Mouse (Mus musculus) adrenal gland, adult 2 months (tissue): ENCODE measurements around the gene Ptprt. TPM values are rescaled to one million over a fixed set of nuclear protein-coding genes. Genes with fewer than 3 reads are reported as not detected.
A peak's percentile ranks its signal among the peaks of the same experiment; 100 is the strongest.

Source experiments
- DNase-seq: peaks from one replicate; pipeline ENCODE4 v3.0.0; 2021
- long read RNA-seq: library from polyadenylated mRNA; stranded (forward); transcript quantifications from one replicate; pipeline ENCODE4 v2.0.0, GENCODE M21; 2021
- polyA plus RNA-seq: library from polyadenylated mRNA; depleted of rRNA; stranded (reverse); fragments of >200 nt; gene quantifications from 2 replicates; pipeline ENCODE4 v1.2.3, GENCODE M21; 2012; rRNA removed
- total RNA-seq, 2 experiments: library from RNA; stranded (reverse); gene quantifications; 2 replicates each; pipeline ENCODE4 v1.2.3; 2021

Ptprt gene
- total RNA-seq (under 1 TPM; 0.03 to 0.10 TPM), polyA plus RNA-seq (0.02 and 0.04 TPM in 2 replicates)
- long read RNA-seq, result 0 reads

DNA sequence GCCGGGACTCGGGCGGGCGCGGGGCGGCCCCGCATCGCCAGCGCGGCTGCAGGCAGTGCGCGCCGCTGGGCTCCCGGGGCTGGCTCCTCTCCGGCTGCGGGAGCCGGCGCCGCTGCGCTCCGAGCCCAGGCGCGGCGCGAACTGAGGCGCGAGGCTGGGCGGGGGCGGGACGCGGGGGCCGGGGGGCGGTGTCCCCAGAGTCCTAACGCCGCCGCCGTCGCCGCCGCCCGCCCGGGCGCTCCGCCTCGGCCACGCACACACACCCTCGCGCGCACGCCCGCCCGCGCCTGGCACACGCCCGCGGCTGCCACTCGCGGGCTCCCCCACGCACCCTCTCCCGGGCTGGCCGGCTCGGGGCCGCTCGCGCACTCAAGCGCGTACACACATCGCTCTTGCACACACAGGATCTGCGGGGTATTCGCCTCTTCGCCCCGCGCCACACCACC is at the start of gene Ptprt:
Ptprt (minus strand) TSS at position 207 of the 446 bp plus-strand sequence.
- peak; percentile 2 for DNase-seq

DNA sequence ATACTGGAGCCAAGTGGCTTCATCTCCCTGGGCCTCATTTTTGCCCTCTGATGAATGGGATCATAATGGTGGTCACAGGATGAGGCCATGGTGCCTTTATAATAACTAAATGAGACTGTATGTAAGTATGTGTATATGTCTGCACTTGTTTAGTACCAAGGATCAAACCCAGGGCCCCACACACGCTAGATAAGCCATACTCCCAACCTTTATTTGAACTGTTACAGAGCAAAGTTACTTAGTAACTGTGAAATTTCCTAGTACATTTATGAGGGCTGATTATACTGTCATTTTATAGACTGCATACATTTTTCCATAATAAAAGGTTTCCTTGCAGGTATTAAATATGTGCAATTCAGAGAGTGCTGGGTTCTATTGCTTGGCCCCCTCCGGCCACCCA is 49.5 kb upstream of the Ptprt start:
- DNase-seq, result no peak

DNA sequence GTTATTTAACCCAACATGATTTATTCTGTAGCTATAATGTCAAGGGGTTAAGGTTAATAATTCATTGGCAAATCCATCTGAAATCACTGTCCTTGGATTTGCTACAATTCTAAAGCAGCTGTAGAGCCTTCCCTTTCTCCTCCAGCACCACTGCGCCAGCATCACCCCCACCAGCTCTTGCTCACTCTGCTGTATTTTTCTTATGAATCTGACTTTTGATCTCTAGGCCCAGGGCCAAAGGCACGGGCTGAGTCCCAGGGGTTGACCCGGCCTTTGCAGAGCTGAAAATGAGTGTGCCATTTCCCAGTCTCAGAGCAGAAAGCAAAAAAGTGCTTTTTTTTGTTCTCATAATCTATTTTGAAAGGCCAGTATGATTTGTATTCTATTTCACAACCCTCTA is 38.7 kb upstream of the Ptprt start:
- DNase-seq, result peak; percentile 65

DNA sequence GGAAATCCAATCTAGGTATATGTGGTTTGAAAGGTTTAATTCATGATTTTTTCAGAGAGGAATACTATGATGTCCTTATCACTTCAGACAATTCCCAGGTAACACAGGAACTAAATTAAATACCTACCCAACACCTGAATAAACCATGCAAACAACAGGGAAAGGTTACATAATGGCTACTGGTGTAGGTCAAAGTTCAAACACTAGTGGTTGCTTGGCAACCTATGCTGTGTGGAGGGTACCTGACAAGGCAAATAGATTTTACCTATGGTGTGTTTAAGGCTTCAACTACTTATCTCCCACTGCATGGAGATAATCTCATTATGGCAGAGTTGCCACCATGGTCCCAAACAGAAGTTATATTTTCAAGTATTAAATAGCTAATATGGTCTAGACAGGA is 38.1 kb upstream of the Ptprt start:
- DNase-seq, result no peak

DNA sequence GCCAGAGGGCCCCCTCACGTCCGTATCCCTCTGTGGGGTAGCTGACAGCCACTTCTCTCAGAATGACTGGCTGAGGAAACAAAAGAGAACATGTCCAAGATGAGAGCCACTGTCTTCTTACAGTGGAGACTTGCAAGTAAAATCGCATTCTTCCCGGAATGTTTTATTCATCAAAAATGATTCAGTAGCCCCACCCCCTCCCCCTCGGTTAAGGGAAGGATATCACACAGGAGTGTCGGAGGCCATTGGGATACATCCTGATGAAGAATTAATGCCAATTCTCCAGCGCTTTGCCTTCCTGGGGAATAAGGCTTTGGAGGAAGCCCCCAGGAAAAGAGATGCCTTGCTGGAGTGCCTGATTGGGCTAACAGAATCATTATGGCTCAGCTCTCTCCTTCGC is 37.1 kb upstream of the Ptprt start:
- DNase-seq, result no peak

DNA sequence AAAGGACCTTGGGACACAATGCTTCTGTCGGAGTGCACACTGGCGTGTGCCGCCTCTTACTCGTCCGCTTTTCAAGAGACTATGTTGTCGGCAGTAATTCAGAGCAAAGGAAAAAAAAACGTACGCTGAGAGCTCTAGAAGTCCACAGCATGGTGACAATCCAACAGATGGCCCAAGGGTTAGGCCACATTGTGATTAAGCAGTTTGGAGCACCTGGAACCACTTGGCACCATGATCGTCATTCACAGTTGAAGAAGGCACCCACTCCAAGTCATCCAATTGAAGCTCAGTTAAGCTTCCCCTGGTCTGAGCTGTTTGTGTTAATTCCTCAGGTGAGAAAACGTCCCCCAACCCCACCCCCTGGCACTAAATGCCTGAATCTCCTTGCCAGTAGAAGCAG is 36.2 kb upstream of the Ptprt start:
- DNase-seq, result no peak

DNA sequence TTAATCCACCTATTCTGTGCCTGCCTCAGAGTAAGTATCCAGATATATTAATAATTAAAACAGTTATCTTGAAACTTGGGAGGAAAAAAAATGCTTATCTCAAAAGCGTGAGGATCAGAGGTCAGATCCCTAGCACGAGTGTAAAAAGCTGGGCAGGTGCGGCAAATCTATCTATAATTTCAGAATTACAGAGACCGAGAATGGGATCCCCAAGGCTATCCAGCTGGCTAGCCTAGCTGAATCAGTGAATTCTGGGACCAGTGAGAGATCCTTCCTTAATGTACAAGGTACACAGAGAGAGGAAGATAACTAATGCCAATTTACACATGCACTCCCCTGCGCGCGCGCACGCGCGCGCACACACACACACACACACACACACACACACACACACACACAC is 31.2 kb upstream of the Ptprt start:
- DNase-seq, result no peak

DNA sequence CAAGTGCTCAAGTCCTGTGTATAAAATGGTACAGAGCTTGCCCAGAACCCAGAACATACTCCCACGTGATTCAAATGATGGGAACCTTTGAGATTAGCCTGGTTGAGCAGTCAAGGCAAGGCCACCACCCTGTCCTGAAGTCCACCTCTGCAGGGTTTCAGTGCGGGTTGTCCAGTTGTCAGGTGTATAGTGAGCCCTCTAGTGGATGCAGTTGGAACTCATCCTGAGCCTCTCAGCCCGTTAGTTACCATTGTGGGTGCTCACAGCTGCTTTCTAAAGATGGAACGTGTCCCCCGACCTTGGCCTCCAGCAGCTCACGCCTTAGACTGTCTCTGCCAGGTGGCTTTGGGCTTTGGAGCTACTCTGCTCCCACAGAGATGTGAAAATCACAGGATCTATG is 21.7 kb upstream of the Ptprt start:
- DNase-seq, result peak; percentile 36

DNA sequence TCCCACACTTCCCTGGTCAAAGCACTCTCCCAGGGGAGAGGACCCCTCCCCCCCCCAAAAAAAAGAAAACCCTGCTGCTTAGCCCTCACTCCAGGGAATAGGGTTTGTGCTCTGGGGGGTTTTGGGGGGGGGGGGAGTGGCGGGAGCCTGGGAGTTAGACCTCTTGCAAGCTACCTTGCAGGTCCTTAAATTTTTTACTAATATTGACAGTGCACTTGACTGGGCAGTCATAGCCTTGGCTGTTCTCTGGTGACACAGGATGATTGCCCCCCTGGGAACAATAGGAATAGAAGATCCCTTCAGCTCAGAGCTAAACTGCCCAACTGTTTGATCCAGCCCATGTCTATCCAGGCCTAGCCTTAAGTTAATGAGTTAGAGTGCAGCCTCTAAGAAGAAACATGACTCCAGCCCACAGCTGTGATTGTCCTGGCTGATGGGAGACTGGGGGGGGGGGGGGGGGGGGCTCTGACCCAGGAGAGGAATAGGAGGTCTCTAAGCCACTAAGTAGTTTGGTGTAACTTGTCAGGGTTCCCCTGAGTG is 1.6 kb upstream of the Ptprt start:
- DNase-seq, result no peak

DNA sequence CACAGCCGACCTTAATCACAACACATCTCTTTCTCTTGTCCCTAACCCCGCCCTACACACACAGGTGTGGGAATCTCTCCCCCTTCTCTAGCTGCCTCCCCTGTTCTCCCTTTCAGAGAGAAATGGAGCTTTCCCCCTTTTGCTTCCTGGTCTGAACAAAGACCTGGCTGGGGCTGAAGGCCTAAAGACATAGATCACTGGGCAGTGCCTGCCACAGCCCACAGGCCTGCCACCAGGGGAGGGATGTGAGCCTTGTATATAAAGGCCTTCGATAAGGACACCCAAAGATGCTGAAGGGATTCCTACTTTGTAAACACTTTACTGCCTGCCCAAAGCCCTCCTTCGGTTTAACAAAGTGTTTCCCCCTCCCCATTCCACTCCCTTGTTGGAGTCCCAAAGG is 786 bp upstream of the Ptprt start:
- DNase-seq, result no peak

DNA sequence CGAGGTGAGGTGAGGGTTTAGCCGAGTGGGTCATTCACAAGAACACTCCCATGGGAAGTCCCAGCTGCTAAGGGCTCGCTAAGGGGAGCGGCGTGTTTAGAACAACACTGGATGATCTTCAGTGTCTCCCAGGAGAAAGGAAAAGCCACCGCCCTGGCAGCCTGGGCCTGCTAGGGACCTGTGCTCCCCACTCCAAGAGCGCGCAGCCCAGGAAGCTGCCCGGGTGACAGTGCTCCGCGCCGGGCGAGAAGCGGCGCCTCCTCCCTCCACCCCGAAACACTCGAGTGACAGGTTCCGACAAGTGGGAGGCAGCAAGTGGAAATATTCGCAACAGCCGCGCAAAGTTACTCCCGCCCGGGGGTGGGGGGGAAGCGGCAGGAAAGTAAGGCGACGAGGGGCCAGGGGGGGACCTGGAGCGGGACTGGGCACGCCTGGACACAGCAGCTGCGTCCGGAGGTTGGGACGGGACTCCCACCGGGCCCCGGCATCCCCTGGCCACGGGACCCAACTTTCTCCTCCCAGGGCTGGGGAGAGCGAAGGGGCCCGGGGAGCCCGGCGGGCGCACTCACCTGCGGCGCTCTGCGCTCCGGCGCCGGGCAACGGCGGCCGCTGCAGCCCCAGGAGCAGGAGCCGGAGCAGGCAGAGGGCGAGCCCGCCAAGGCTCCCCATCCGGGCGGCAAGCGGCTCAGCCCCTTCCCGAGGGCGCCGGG is 561 bp downstream of the Ptprt start:
- peak; percentile 7 for DNase-seq

DNA sequence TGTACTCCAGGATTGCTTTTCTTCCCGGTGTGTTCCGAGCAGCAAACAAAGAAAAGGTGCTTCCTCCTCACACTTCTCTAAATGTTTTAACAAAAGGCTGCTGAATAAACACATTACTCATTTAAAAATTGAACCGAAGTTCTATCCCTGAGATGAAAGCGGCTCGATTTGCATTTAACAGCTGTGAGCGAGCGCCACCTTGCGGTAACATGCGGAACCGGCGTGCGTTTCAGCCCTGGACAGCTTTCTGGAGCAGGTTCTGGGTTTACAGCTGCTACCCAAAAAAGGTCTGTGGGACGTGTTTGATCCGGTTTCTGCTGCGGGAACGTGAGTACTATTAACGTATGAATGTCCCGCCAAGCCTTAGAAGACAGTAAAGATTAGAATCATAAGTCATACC is 1.9 kb downstream of the Ptprt start:
- DNase-seq, result peak; percentile 77

DNA sequence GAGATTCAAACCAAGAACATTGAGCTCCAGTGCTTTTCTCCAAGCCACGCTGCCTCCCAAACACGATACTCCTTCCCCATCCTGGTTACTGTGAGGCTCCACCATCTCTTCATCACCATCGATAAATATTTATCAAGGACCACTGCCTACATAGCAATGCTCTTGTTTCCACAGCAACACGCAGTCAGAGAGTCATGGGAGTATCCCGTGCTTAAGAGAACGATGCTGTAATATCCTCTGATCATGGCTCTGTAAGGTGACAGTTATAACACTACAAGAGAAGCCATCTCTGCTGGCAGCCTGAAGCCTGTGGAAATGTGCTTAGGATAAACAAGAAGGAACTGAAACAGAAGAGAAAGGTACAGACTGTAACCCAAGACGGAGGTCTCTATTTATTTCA is 3.4 kb downstream of the Ptprt start:
- DNase-seq, result no peak

DNA sequence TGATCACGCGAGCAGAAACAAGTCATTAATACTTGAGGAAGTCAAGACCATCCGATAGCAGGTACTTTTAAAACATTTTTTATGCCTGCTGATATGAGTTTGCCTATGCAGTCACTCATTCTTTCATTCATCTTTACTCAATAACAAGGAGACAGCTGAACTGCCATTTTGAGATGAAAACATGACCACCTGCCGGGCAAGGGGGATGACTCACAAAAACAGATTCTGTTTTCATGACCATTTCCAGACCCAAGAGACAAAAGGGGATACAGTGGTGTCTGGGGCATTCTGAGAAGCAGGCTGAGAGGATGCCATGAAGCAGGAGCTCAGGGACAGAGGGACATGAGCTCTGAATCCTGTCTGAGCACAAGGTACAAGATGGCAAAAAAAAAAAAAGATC is 6.5 kb downstream of the Ptprt start:
- DNase-seq, result no peak

DNA sequence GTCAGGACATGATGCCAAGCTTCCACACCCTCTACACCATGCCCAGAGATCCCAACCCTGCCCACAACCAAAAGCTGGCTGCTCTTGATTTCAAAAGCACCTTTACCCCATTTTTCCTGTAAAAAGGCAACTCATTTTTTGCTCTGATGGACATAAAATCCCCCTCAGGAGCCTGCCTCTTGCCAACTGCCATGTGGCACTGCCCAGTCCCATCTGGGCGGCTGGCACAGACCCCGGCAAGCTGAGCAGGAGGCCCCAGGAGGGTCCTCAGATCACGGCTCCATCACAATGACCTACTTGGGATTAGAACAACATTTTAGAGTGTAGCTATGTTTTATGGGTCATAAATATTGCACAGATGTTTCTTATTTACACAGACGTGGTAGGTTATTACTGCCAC is 22.3 kb downstream of the Ptprt start:
- no peak for DNase-seq

DNA sequence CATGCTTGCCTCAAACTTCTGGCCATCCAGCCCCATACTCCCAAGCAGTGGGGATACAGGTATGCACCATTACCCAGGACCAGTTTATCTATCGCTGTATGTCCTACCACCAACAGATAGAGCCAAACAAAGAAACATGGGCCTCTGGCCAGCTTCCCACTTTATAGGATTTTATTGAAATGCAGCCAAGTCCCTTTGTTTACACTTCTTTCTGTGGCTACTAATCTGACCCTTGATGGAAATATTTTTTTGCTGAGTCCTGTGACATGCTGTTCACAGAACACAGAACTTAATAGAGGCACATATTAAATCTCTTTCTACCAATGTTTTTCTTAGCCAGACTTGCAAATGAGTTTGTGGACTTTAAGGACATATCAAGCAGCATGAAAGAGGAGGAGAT is 23.4 kb downstream of the Ptprt start:
- no peak for DNase-seq

DNA sequence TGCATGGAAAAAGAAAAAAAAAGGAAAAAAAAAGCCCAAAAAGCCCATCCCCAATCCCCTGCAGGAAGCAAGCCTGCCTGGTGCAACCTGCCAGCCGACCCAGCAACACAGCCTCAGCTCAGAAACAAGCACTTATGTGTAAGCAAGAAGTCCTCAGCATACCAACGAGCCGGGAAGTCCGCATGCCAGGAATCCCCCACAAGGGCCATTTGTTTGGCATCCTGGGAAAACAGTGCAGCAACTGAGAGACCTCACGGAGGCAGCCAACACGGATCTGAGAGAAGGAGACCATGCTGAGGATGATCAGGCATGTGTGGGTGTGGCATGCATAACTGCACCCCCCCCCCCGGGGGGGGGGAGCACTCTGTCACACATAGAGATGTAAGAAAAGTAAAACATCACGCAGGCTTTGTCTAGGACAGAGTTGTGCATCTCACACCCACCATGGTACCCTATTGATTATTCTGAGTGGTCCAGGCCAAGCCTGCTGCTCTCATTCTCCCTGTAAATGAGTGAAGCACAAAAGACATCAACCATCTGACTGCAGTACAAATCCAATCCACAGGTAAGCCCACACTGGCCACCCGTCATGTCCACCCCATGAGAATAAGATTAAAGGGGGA is 24.4 kb downstream of the Ptprt start:
- DNase-seq, result no peak

DNA sequence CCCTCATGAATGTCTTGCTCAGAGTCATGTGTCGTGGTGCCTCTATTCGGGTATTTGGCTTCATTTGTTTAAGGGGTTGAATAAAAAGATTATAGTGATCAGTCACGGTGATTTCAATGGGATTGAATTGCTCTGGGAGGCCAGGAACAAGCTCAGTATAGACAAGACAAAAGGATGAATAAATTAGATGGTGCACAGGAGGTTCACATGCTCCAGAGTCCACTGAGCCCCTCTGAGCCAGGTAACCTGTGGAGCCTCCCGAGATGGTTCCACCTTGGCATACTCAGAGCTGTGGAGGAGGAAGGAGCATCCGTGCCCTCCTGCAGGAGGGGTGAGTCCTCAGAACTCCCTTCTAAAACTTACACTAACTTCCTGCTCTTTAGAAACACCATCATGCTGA is 26.0 kb downstream of the Ptprt start:
- DNase-seq, result no peak

DNA sequence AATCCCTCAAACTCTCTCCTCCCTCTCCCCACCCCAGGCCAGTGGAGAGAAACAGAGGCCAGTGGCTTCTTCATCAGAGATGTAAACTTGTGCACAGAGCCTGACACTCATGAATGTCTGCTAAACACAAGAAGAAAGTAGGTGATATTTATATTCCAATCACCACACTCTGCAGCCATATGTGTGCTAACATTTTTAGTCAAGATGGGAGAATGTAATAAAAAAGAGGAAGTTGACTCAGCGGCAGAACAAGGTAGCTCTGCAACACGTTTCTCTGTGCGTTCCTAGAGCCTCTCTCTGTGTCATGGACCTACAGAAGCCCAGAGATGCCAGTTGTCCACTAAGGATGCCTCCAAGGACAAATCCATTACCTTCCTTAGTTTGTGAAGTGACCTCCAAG is 34.9 kb downstream of the Ptprt start:
- DNase-seq, result no peak

DNA sequence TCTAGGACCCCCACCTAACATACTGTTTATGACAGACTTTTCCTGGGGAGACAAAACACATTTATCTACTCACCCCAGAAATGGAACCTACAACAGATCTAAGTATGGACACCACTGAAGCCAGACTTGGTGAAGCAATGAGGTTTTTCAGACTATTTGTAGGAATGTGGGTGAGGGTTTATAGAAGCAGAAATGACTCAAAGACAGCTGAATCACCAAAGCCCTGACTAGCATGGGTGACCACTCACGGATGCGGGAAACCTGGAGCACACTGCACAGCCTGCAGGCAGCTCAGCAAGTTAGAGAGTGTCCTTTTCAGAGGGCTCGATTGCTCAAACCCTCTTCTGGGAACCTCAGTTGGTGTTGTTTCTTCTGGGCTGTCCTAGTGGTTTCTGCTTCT is 36.2 kb downstream of the Ptprt start:
- no peak for DNase-seq

DNA sequence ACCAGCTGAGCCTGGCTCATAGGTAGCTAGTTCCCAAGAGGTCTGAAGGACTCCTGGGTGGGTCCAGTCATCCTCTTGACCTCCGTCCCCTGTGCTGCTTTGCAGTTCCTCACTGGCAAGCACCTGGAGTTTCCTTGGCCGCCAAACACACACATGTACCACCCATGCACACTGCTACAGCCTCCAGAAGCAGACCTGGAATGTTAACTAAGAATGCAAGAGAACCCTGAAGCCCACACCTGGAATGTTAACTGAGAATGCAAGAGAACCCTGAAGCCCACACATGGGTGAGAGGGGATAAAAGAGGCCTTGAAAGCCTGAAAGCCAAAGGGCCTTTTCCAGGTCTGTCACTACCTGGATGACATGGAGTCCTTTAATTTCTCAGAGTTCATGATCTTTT is 46.7 kb downstream of the Ptprt start:
- no peak for DNase-seq

DNA sequence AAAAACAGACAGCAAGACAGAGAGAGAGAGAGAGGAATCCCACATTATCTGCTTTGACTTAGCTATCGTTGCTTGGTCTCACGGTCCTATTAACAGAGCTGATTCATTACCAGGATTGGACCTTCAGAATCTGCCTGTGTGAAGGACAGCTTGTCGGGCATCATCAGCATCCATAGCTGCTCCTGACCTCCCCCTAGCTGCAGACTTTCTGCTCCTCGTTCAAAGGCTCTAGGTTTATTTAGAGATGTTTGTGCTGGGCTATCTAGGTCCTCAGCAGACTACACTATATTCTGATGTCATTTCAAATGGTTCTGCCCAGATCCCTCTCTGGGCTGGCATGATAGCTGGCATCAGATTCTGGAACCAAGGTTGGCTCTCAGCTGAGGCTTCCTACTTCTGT is 47.5 kb downstream of the Ptprt start:
- DNase-seq, result no peak

DNA sequence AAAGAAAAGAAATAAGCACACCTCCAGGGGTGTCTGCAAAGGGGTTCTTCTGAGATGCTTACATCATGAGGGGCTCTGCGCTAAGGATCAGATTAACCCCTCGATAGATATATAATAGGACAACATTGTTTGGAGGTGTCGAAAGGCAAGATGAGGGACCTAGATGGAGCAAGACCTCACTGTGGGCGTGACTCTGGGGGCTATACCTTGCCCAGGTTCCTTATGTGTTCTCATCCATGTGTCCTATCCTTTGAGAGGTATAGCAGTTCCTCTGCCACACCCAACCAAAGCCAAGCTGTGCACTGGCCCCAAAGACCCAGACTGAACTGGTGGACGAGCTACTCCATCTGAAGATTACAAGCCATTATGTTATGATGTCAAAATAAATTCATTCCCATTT is 58.2 kb downstream of the Ptprt start:
- no peak for DNase-seq

DNA sequence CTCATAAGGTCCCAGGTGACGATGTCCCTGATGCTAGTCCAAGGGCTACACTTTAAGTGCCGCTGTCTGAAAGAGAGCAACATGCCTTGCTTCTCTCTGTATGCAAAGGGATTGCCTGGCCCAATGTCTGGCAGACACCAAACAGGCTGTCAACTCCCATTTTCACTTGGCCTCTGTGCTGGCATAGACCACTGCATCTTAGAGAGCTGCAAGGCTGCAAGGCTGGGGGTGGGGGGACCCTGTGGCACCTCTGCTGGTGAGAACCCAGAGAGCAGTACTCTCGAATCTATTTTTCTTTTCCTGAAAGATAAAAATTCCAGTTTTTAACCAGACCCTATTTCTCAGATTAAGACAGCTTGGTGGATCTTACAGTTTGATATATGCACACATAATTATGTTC is 69.6 kb downstream of the Ptprt start:
- no peak for DNase-seq
